In genomic region chr15:80563634-80564208, GRCm38 (mm10) we compare ENCODE assay signal across 12 mouse cellular contexts. TPM values are rescaled to one million over a fixed set of nuclear protein-coding genes. Genes with fewer than 3 reads are reported as not detected.
DNase-seq lines count a peak whose midpoint lies in the region; ATAC-seq and TF ChIP-seq lines count a peak whose summit lies in the region.
"Had no signal": no experiment of that assay in that cellular context is flagged by ENCODE, and none has a peak within 500 bp of the region (broad histone marks: within the 10 kb centered on the region; RNA-seq: fewer than 3 reads in every experiment).

No protein-coding gene starts in this region.

- DNase-seq in heart, adult 2 months = no peak
- DNase-seq in heart, postnatal 25 days (ENCODE audit: low spot score) = no peak
- no peak for DNase-seq in midbrain, postnatal 0 days (ENCODE audit: low spot score)
- DNase-seq in midbrain, embryonic 10.5 days (ENCODE audit: low spot score) = no peak
- peak; percentile 66 for DNase-seq in thymus, postnatal 14 days
- no peak for DNase-seq in adrenal gland, postnatal 36 days
- no peak for DNase-seq in urinary bladder, adult 2 months (ENCODE audit: low spot score)
- DNase-seq: gastrocnemius, postnatal 25 days had no signal

- H3K27ac ChIP-seq in heart, adult 2 months = no peak overlapping the region
- no peak overlapping the region for H3K27ac ChIP-seq in midbrain, postnatal 0 days (ENCODE audit: low read depth, low read length)
- no peak overlapping the region for H3K27ac ChIP-seq in midbrain, embryonic 10.5 days (replicated peaks)
- H3K27ac ChIP-seq: midbrain, embryonic 12.5 days had no signal

- H3K9me3 ChIP-seq in midbrain, postnatal 0 days (ENCODE audit: low read length) = no peaks in the 10 kb centered on the region
- no peaks in the 10 kb centered on the region for H3K9me3 ChIP-seq in midbrain, embryonic 10.5 days (replicated peaks)
- H3K9me3 ChIP-seq: midbrain, embryonic 12.5 days had no signal

- intact Hi-C loops in heart, adult 2 months (cut with DNase I) = no loop called here
- intact Hi-C loops in heart, postnatal 25 days (cut with DNase I) = no loop called here

- no peak overlapping the region for H3K4me2 ChIP-seq in midbrain, postnatal 0 days (ENCODE audit: low read depth, low read length, poor library complexity, severe bottlenecking)
- H3K4me2 ChIP-seq: midbrain, embryonic 12.5 days had no signal

- no peak for TF ChIP-seq POLR2A in heart, adult 2 months (IDR thresholded peaks at IDR 0.05; ENCODE audit: insufficient read depth, low read depth, low read length)

- no peak overlapping the region for H3K4me3 ChIP-seq in heart, adult 2 months
- no peak overlapping the region for H3K4me3 ChIP-seq in midbrain, postnatal 0 days (ENCODE audit: low read depth, low read length)
- H3K4me3 ChIP-seq in midbrain, embryonic 10.5 days = no peak overlapping the region
- H3K4me3 ChIP-seq: midbrain, embryonic 12.5 days had no signal

- peak; percentile 45 for TF ChIP-seq CTCF in heart, adult 2 months (IDR thresholded peaks at IDR 0.05)
- TF ChIP-seq CTCF in midbrain, postnatal 0 days (IDR thresholded peaks at IDR 0.05) = peak; percentile 47

- TF ChIP-seq EP300 in heart, adult 2 months (IDR thresholded peaks at IDR 0.05; ENCODE audit: insufficient read depth, low read depth, low read length) = no peak

- H3K4me1 ChIP-seq in heart, adult 2 months (ENCODE audit: control insufficient read depth, insufficient read depth, low read length) = no peaks in the 10 kb centered on the region; the same call in 1 of the 2 replicates
- no peaks in the 10 kb centered on the region for H3K4me1 ChIP-seq in midbrain, postnatal 0 days (ENCODE audit: insufficient read depth, low read length)
- H3K4me1 ChIP-seq in midbrain, embryonic 10.5 days = no peaks in the 10 kb centered on the region
- H3K4me1 ChIP-seq: midbrain, embryonic 12.5 days had no signal

- no peaks in the 10 kb centered on the region; the same call in 1 of the 2 replicates for H3K79me2 ChIP-seq in heart, adult 2 months (replicated peaks; ENCODE audit: control insufficient read depth, insufficient read depth, low read length)

- H3K27me3 ChIP-seq in heart, adult 2 months (ENCODE audit: control insufficient read depth, insufficient read depth, low read length) = no peaks in the 10 kb centered on the region; the same call in 1 of the 2 replicates
- no peaks in the 10 kb centered on the region for H3K27me3 ChIP-seq in midbrain, postnatal 0 days (ENCODE audit: insufficient read depth, low read length)
- H3K27me3 ChIP-seq in midbrain, embryonic 10.5 days (ENCODE audit: low read depth, poor library complexity, severe bottlenecking) = no peaks in the 10 kb centered on the region

- H3K9ac ChIP-seq in heart, adult 2 months (ENCODE audit: low read depth, low read length) = no peak overlapping the region
- H3K9ac ChIP-seq in midbrain, postnatal 0 days (replicated peaks; ENCODE audit: low read length, poor library complexity, severe bottlenecking) = no peak overlapping the region
- H3K9ac ChIP-seq: midbrain, embryonic 12.5 days had no signal

- H3K36me3 ChIP-seq in heart, adult 2 months (ENCODE audit: control insufficient read depth, insufficient read depth, low read length) = no peaks in the 10 kb centered on the region
- no peaks in the 10 kb centered on the region for H3K36me3 ChIP-seq in midbrain, postnatal 0 days (ENCODE audit: insufficient read depth, low read length)
- H3K36me3 ChIP-seq in midbrain, embryonic 10.5 days = no peaks in the 10 kb centered on the region
- H3K36me3 ChIP-seq: midbrain, embryonic 12.5 days had no signal

- WGBS in heart, adult 2 months = 89% methylated on average over 6 of the region's 6 CpGs
- 94% methylated on average over 6 of the region's 6 CpGs for WGBS in midbrain, postnatal 0 days
- 91% methylated on average over 6 of the region's 6 CpGs for WGBS in midbrain, embryonic 10.5 days

- ATAC-seq in midbrain, postnatal 0 days (ENCODE audit: low FRiP score) = no peak
- ATAC-seq in erythroblast, adult 5-6 weeks (replicated peaks; ENCODE audit: low FRiP score, poor library complexity, severe bottlenecking) = peak; percentile 68; the same call in 1 of the 2 replicates

RNA-seq across cellular contexts. Expression of gene Enthd1, which starts 1.2 kb away (rescaled TPM):
- total RNA-seq in heart, adult 2 months (2021) = not detected
- not detected in 2 replicates for polyA plus RNA-seq in heart, adult 2 months (2012; rRNA removed)
- not detected for total RNA-seq in heart, postnatal 25 days (2021)
- not detected in 2 replicates for total RNA-seq in midbrain, postnatal 0 days (2014; rRNA removed)
- not detected in 2 replicates for polyA plus RNA-seq in midbrain, postnatal 0 days (2015; fragmentation: Nextera tagmentation; extraction: Ambion mirVana)
- not detected in 2 replicates for polyA plus RNA-seq in midbrain, embryonic 10.5 days (2016; fragmentation: Nextera tagmentation; extraction: Ambion mirVana)
- total RNA-seq in erythroblast, adult 5-6 weeks (2015; ENCODE audit: low replicate concordance) = not detected in 2 replicates
- total RNA-seq in erythroblast, adult 5-6 weeks (2017; ENCODE audit: low replicate concordance) = not detected in 2 replicates
- total RNA-seq in adrenal gland, postnatal 36 days (2021) = not detected
- not detected in 2 replicates for polyA plus RNA-seq in urinary bladder, adult 2 months (2012; rRNA removed)
- total RNA-seq: gastrocnemius, postnatal 25 days had no signal
- polyA plus RNA-seq: hindbrain, embryonic 11.5 days; midbrain, embryonic 12.5 days; stomach, embryonic 16.5 days had no signal

RNA-seq across cellular contexts. Expression of gene Grap2, which starts 8.7 kb away (rescaled TPM):
- total RNA-seq in heart, adult 2 months (2021) = 1 to 10 TPM in 1 of 2 experiments, under 1 TPM in 1; 0.47 to 1.6 TPM
- polyA plus RNA-seq in heart, adult 2 months (2012; rRNA removed) = 0.64 and 1.3 TPM in 2 replicates
- 1 to 10 TPM; 1.0 to 1.6 TPM for total RNA-seq in heart, postnatal 25 days (2021)
- 0.19 and 0.66 TPM in 2 replicates for total RNA-seq in midbrain, postnatal 0 days (2014; rRNA removed)
- polyA plus RNA-seq in midbrain, postnatal 0 days (2015; fragmentation: Nextera tagmentation; extraction: Ambion mirVana) = 0.07 TPM in 1 of 2 replicates, not detected in the other
- 1.2 and 2.5 TPM in 2 replicates for polyA plus RNA-seq in midbrain, embryonic 10.5 days (2016; fragmentation: Nextera tagmentation; extraction: Ambion mirVana)
- total RNA-seq in erythroblast, adult 5-6 weeks (2015; ENCODE audit: low replicate concordance) = 138 and 159 TPM in 2 replicates
- 126 and 164 TPM in 2 replicates for total RNA-seq in erythroblast, adult 5-6 weeks (2017; ENCODE audit: low replicate concordance)
- total RNA-seq in adrenal gland, postnatal 36 days (2021) = under 1 TPM; 0.70 to 0.76 TPM
- 0.47 and 0.71 TPM in 2 replicates for polyA plus RNA-seq in urinary bladder, adult 2 months (2012; rRNA removed)

Comparison
In these comparisons a context has a peak if more than half of its experiments do, and no peak if none do; other contexts are left out.
1. RNA of gene Grap2, which starts 8.7 kb away (total RNA-seq): 126 to 164 TPM in erythroblast, adult 5-6 weeks; 1.0 to 1.6 TPM in heart, postnatal 25 days, 0.47 to 1.6 TPM in heart, adult 2 months, 0.70 to 0.76 TPM in adrenal gland, postnatal 36 days and 0.19 to 0.66 TPM in midbrain, postnatal 0 days; every median in the first group is over 10 times any median in the second.